Mouse (Mus musculus): ENCODE data around the gene Oas3. TPM values are rescaled to one million over a fixed set of nuclear protein-coding genes. Genes with fewer than 3 reads are reported as not detected.

Gene Oas3
- polyA plus RNA-seq, 1 experiment from 2014 or later, result 0.22 TPM

- Histone ChIP-seq H3K27me3 (0 out of 2 replicates have a peak, but pooled peaks cover 2% of the 10 kb centered on the region), H3K4me3 (no peak overlapping the region), H3K9me3 (replicated peaks) (no peaks in the 10 kb centered on the region), H3K36me3 (no peaks in the 10 kb centered on the region), H3K9ac (no peak overlapping the region), H3K27ac (no peak overlapping the region), H3K4me2 (replicated peaks) (no peak overlapping the region), H3K4me1 (no peaks in the 10 kb centered on the region)
- no peak for ATAC-seq (ENCODE audit: low FRiP score)
- 68% methylated on average over 3 of the region's 3 CpGs for WGBS
Observed at GRCm38 (mm10) chr5:120787042-120787441, 9.6 kb upstream of the Oas3 start.

- Histone ChIP-seq H3K4me3 (no peak overlapping the region), H3K9me3 (replicated peaks) (no peaks in the 10 kb centered on the region), H3K4me2 (replicated peaks) (no peak overlapping the region), H3K36me3 (no peaks in the 10 kb centered on the region), H3K27me3 (0 out of 2 replicates have a peak, but pooled peaks cover 2% of the 10 kb centered on the region), H3K4me1 (no peaks in the 10 kb centered on the region), H3K27ac (no peak overlapping the region), H3K9ac (no peak overlapping the region)
- 93% methylated on average over 2 of the region's 2 CpGs for WGBS
- no peak for ATAC-seq (ENCODE audit: low FRiP score)
Observed at GRCm38 (mm10) chr5:120782446-120782845, 5.0 kb upstream of the Oas3 start.

- Histone ChIP-seq H3K36me3 (no peaks in the 10 kb centered on the region), H3K4me2 (replicated peaks) (no peak overlapping the region), H3K27me3 (no peaks in the 10 kb centered on the region), H3K27ac (no peak overlapping the region), H3K9ac (no peak overlapping the region), H3K4me3 (no peak overlapping the region), H3K9me3 (replicated peaks) (no peaks in the 10 kb centered on the region), H3K4me1 (no peaks in the 10 kb centered on the region)
- WGBS, result 100% methylated on average over 1 of the region's 1 CpGs
- no peak for ATAC-seq (ENCODE audit: low FRiP score)
Observed at GRCm38 (mm10) chr5:120781646-120782045, 4.2 kb upstream of the Oas3 start.

GRCm38 (mm10) chr5:120779922-120780321, 2.5 kb upstream of the Oas3 start:
- H3K36me3 ChIP-seq, result no peaks in the 10 kb centered on the region
- H3K9me3 ChIP-seq (replicated peaks), result no peaks in the 10 kb centered on the region
- H3K27ac ChIP-seq, result no peak overlapping the region
- no peaks in the 10 kb centered on the region for H3K4me1 ChIP-seq
- ATAC-seq (ENCODE audit: low FRiP score), result no peak
- H3K4me3 ChIP-seq, result no peak overlapping the region
- H3K9ac ChIP-seq, result no peak overlapping the region
- H3K4me2 ChIP-seq (replicated peaks), result no peak overlapping the region
- H3K27me3 ChIP-seq, result no peaks in the 10 kb centered on the region
- 63% methylated on average over 3 of the region's 3 CpGs for WGBS

- Histone ChIP-seq H3K27ac (no peak overlapping the region), H3K4me1 (no peaks in the 10 kb centered on the region), H3K4me3 (no peak overlapping the region), H3K9ac (no peak overlapping the region), H3K4me2 (replicated peaks) (no peak overlapping the region), H3K36me3 (no peaks in the 10 kb centered on the region), H3K27me3 (no peaks in the 10 kb centered on the region), H3K9me3 (replicated peaks) (no peaks in the 10 kb centered on the region)
- 85% methylated on average over 2 of the region's 2 CpGs for WGBS
- no peak for ATAC-seq (ENCODE audit: low FRiP score)
Observed at GRCm38 (mm10) chr5:120778941-120779340, 1.5 kb upstream of the Oas3 start.

- no peaks in the 10 kb centered on the region for H3K36me3 ChIP-seq
- no peak overlapping the region for H3K9ac ChIP-seq
- ATAC-seq (ENCODE audit: low FRiP score), result no peak
- no peak overlapping the region for H3K4me2 ChIP-seq (replicated peaks)
- H3K4me3 ChIP-seq, result no peak overlapping the region
- no peak overlapping the region for H3K27ac ChIP-seq
- H3K4me1 ChIP-seq, result no peaks in the 10 kb centered on the region
- H3K27me3 ChIP-seq, result no peaks in the 10 kb centered on the region
- 82% methylated on average over 5 of the region's 5 CpGs for WGBS
- no peaks in the 10 kb centered on the region for H3K9me3 ChIP-seq (replicated peaks)
Observed at GRCm38 (mm10) chr5:120776801-120777200, 660 bp downstream of the Oas3 start.

GRCm38 (mm10) chr5:120775287-120775985, 2.0 kb downstream of the Oas3 start:
- no peaks in the 10 kb centered on the region for H3K4me1 ChIP-seq
- no peak overlapping the region for H3K4me3 ChIP-seq
- no peak overlapping the region for H3K4me2 ChIP-seq (replicated peaks)
- no peaks in the 10 kb centered on the region for H3K36me3 ChIP-seq
- ATAC-seq (ENCODE audit: low FRiP score), result no peak
- 83% methylated on average over 14 of the region's 14 CpGs for WGBS
- H3K9me3 ChIP-seq (replicated peaks), result no peaks in the 10 kb centered on the region
- no peaks in the 10 kb centered on the region for H3K27me3 ChIP-seq
- H3K27ac ChIP-seq, result no peak overlapping the region
- no peak overlapping the region for H3K9ac ChIP-seq

- Histone ChIP-seq H3K9me3 (replicated peaks) (no peaks in the 10 kb centered on the region), H3K36me3 (no peaks in the 10 kb centered on the region), H3K4me1 (no peaks in the 10 kb centered on the region), H3K27me3 (no peaks in the 10 kb centered on the region), H3K27ac (no peak overlapping the region), H3K9ac (no peak overlapping the region), H3K4me3 (no peak overlapping the region), H3K4me2 (replicated peaks) (no peak overlapping the region)
- WGBS, result 71% methylated on average over 3 of the region's 3 CpGs
- no peak for ATAC-seq (ENCODE audit: low FRiP score)
Observed at GRCm38 (mm10) chr5:120769396-120769795, 8.1 kb downstream of the Oas3 start.

GRCm38 (mm10) chr5:120765010-120765409, 12.5 kb downstream of the Oas3 start:
- WGBS, result 78% methylated on average over 8 of the region's 8 CpGs
- Histone ChIP-seq H3K4me1 (no peaks in the 10 kb centered on the region), H3K9ac (no peak overlapping the region), H3K9me3 (replicated peaks) (no peaks in the 10 kb centered on the region), H3K4me3 (no peak overlapping the region), H3K4me2 (replicated peaks) (no peak overlapping the region), H3K36me3 (no peaks in the 10 kb centered on the region), H3K27ac (no peak overlapping the region), H3K27me3 (no peaks in the 10 kb centered on the region)
- ATAC-seq (ENCODE audit: low FRiP score), result no peak

GRCm38 (mm10) chr5:120761901-120762300, 15.6 kb downstream of the Oas3 start:
- Histone ChIP-seq H3K36me3 (no peaks in the 10 kb centered on the region), H3K4me1 (no peaks in the 10 kb centered on the region), H3K9me3 (replicated peaks) (no peaks in the 10 kb centered on the region), H3K4me2 (replicated peaks) (no peak overlapping the region), H3K4me3 (no peak overlapping the region), H3K27ac (no peak overlapping the region), H3K9ac (no peak overlapping the region), H3K27me3 (peaks cover 5% of the 10 kb centered on the region; the same call in 1 of the 2 replicates)
- WGBS, result 25% methylated on average over 6 of the region's 6 CpGs
- ATAC-seq (ENCODE audit: low FRiP score), result no peak; the same call in 1 of the 2 replicates

GRCm38 (mm10) chr5:120754215-120754614, 23.2 kb downstream of the Oas3 start:
- Histone ChIP-seq H3K27me3 (peaks cover 2% of the 10 kb centered on the region; the same call in 1 of the 2 replicates), H3K36me3 (no peaks in the 10 kb centered on the region), H3K27ac (no peak overlapping the region), H3K9ac (no peak overlapping the region), H3K4me3 (no peak overlapping the region), H3K9me3 (replicated peaks) (no peaks in the 10 kb centered on the region), H3K4me2 (replicated peaks) (no peak overlapping the region), H3K4me1 (no peaks in the 10 kb centered on the region)
- WGBS, result 88% methylated on average over 4 of the region's 4 CpGs
- ATAC-seq (ENCODE audit: low FRiP score), result no peak

- WGBS, result 78% methylated on average over 3 of the region's 3 CpGs
- H3K4me1 ChIP-seq, result no peaks in the 10 kb centered on the region
Observed at GRCm38 (mm10) chr5:120752786-120753185, 24.7 kb downstream of the Oas3 start.

GRCm38 (mm10) chr5:120751206-120751605, 26.3 kb downstream of the Oas3 start:
- 78% methylated on average over 3 of the region's 3 CpGs for WGBS
- Histone ChIP-seq H3K4me2 (replicated peaks) (no peak overlapping the region), H3K27ac (no peak overlapping the region), H3K4me3 (no peak overlapping the region), H3K9ac (no peak overlapping the region), H3K27me3 (0 out of 2 replicates have a peak, but pooled peaks cover 2% of the 10 kb centered on the region), H3K9me3 (replicated peaks) (no peaks in the 10 kb centered on the region), H3K36me3 (no peaks in the 10 kb centered on the region), H3K4me1 (no peaks in the 10 kb centered on the region)
- ATAC-seq (ENCODE audit: low FRiP score), result no peak

More at GRCm38 (mm10) chr5:120752786-120753185, 24.7 kb downstream of the Oas3 start:
- Histone ChIP-seq H3K27ac (no peak overlapping the region), H3K4me3 (no peak overlapping the region), H3K9ac (no peak overlapping the region), H3K4me2 (replicated peaks) (no peak overlapping the region), H3K36me3 (no peaks in the 10 kb centered on the region), H3K9me3 (replicated peaks) (no peaks in the 10 kb centered on the region), H3K27me3 (0 out of 2 replicates have a peak, but pooled peaks cover 2% of the 10 kb centered on the region)
- ATAC-seq (ENCODE audit: low FRiP score), result no peak
